Mouse (Mus musculus): Measurements from ENCODE around the gene Il6st. TPM values are rescaled to one million over a fixed set of nuclear protein-coding genes. Genes with fewer than 3 reads are reported as not detected.

Il6st gene
- polyA plus RNA-seq, 1 experiment from 2014 or later, result 40.1 TPM

GRCm38 (mm10) chr13:112447108-112447665, 16.7 kb upstream of the Il6st start:
- Histone ChIP-seq H3K9me3 (replicated peaks) (no peaks in the 10 kb centered on the region), H3K4me1 (replicated peaks) (no peaks in the 10 kb centered on the region), H3K4me3 (no peak overlapping the region), H3K4me2 (no peak overlapping the region), H3K36me3 (no peaks in the 10 kb centered on the region), H3K27ac (no peak overlapping the region), H3K27me3 (no peaks in the 10 kb centered on the region), H3K9ac (no peak overlapping the region)
- WGBS, result 78% methylated on average over 8 of the region's 8 CpGs
- ATAC-seq (replicated peaks; ENCODE audit: insufficient number of reproducible peaks, insufficient read depth, low FRiP score, low read depth), result no peak

GRCm38 (mm10) chr13:112450210-112450609, 13.7 kb upstream of the Il6st start:
- Histone ChIP-seq H3K27ac (no peak overlapping the region), H3K4me2 (no peak overlapping the region), H3K9me3 (replicated peaks) (no peaks in the 10 kb centered on the region), H3K9ac (no peak overlapping the region), H3K4me3 (no peak overlapping the region), H3K4me1 (replicated peaks) (no peaks in the 10 kb centered on the region), H3K27me3 (no peaks in the 10 kb centered on the region), H3K36me3 (no peaks in the 10 kb centered on the region)
- 52% methylated on average over 3 of the region's 3 CpGs for WGBS
- ATAC-seq (replicated peaks; ENCODE audit: insufficient number of reproducible peaks, insufficient read depth, low FRiP score, low read depth), result no peak

- Histone ChIP-seq H3K4me2 (no peak overlapping the region), H3K9me3 (replicated peaks) (no peaks in the 10 kb centered on the region), H3K4me1 (replicated peaks) (peaks cover 5% of the 10 kb centered on the region), H3K4me3 (no peak overlapping the region), H3K9ac (no peak overlapping the region), H3K27ac (peak overlapping the region; percentile 43; the same call in 1 of the 2 replicates), H3K27me3 (no peaks in the 10 kb centered on the region), H3K36me3 (no peaks in the 10 kb centered on the region)
- WGBS, result 52% methylated on average over 6 of the region's 6 CpGs
- ATAC-seq (replicated peaks; ENCODE audit: insufficient number of reproducible peaks, insufficient read depth, low FRiP score, low read depth), result no peak
These were observed 6.5 kb upstream of the Il6st start for GRCm38 (mm10) chr13:112457366-112457765.

GRCm38 (mm10) chr13:112458016-112458415, 5.9 kb upstream of the Il6st start:
- 79% methylated on average over 4 of the region's 4 CpGs for WGBS
- Histone ChIP-seq H3K9me3 (replicated peaks) (no peaks in the 10 kb centered on the region), H3K4me3 (no peak overlapping the region), H3K36me3 (no peaks in the 10 kb centered on the region), H3K27ac (no peak overlapping the region), H3K9ac (no peak overlapping the region), H3K4me2 (no peak overlapping the region), H3K4me1 (replicated peaks) (peaks cover 5% of the 10 kb centered on the region), H3K27me3 (no peaks in the 10 kb centered on the region)
- no peak for ATAC-seq (replicated peaks; ENCODE audit: insufficient number of reproducible peaks, insufficient read depth, low FRiP score, low read depth)

- Histone ChIP-seq H3K27ac (no peak overlapping the region), H3K4me3 (no peak overlapping the region), H3K4me1 (replicated peaks) (peaks cover 5% of the 10 kb centered on the region), H3K27me3 (no peaks in the 10 kb centered on the region), H3K4me2 (no peak overlapping the region), H3K9me3 (replicated peaks) (no peaks in the 10 kb centered on the region), H3K9ac (no peak overlapping the region), H3K36me3 (no peaks in the 10 kb centered on the region)
- 88% methylated on average over 11 of the region's 11 CpGs for WGBS
- no peak for ATAC-seq (replicated peaks; ENCODE audit: insufficient number of reproducible peaks, insufficient read depth, low FRiP score, low read depth)
These were observed 5.3 kb upstream of the Il6st start for GRCm38 (mm10) chr13:112458435-112459018.

- no peaks in the 10 kb centered on the region for H3K36me3 ChIP-seq
- no peak overlapping the region for H3K9ac ChIP-seq
- peak overlapping the region; percentile 48 for H3K27ac ChIP-seq
- ATAC-seq (replicated peaks; ENCODE audit: insufficient number of reproducible peaks, insufficient read depth, low FRiP score, low read depth), result no peak
- peaks cover 5% of the 10 kb centered on the region for H3K4me1 ChIP-seq (replicated peaks)
- H3K4me2 ChIP-seq, result no peak overlapping the region
- H3K4me3 ChIP-seq, result no peak overlapping the region
- WGBS, result 53% methylated on average over 6 of the region's 6 CpGs
- H3K27me3 ChIP-seq, result no peaks in the 10 kb centered on the region
- no peaks in the 10 kb centered on the region for H3K9me3 ChIP-seq (replicated peaks)
These were observed 3.9 kb upstream of the Il6st start for GRCm38 (mm10) chr13:112459956-112460355.

- ATAC-seq (replicated peaks; ENCODE audit: insufficient number of reproducible peaks, insufficient read depth, low FRiP score, low read depth), result no peak
- Histone ChIP-seq H3K9ac (no peak overlapping the region), H3K4me1 (replicated peaks) (peaks cover 24% of the 10 kb centered on the region), H3K27ac (no peak overlapping the region), H3K36me3 (no peaks in the 10 kb centered on the region), H3K27me3 (no peaks in the 10 kb centered on the region), H3K9me3 (replicated peaks) (no peaks in the 10 kb centered on the region), H3K4me2 (no peak overlapping the region), H3K4me3 (no peak overlapping the region)
- WGBS, result 79% methylated on average over 6 of the region's 6 CpGs
These were observed 1.4 kb upstream of the Il6st start for GRCm38 (mm10) chr13:112462411-112462987.

GRCm38 (mm10) chr13:112463337-112463802, 500 bp upstream of the Il6st start:
- Histone ChIP-seq H3K27ac (peak overlapping the region; percentile 96), H3K27me3 (no peaks in the 10 kb centered on the region), H3K4me2 (peak overlapping the region; percentile 70), H3K4me3 (peak overlapping the region; percentile 85), H3K4me1 (replicated peaks) (peaks cover 27% of the 10 kb centered on the region), H3K36me3 (no peaks in the 10 kb centered on the region), H3K9me3 (replicated peaks) (no peaks in the 10 kb centered on the region), H3K9ac (peak overlapping the region; percentile 84)
- peak; percentile 66 for ATAC-seq (replicated peaks; ENCODE audit: insufficient number of reproducible peaks, insufficient read depth, low FRiP score, low read depth)
- WGBS, result 3% methylated on average over 17 of the region's 17 CpGs

GRCm38 (mm10) chr13:112464626-112465287, 887 bp downstream of the Il6st start:
- Histone ChIP-seq H3K4me1 (replicated peaks) (peaks cover 29% of the 10 kb centered on the region), H3K4me3 (peak overlapping the region; percentile 85), H3K4me2 (peak overlapping the region; percentile 70), H3K36me3 (no peaks in the 10 kb centered on the region), H3K9me3 (replicated peaks) (no peaks in the 10 kb centered on the region), H3K27me3 (no peaks in the 10 kb centered on the region), H3K27ac (peak overlapping the region; percentile 96), H3K9ac (peak overlapping the region; percentile 91)
- 2% methylated on average over 18 of the region's 18 CpGs for WGBS
- ATAC-seq (replicated peaks; ENCODE audit: insufficient number of reproducible peaks, insufficient read depth, low FRiP score, low read depth), result no peak

GRCm38 (mm10) chr13:112465585-112465984, 1.7 kb downstream of the Il6st start:
- H3K36me3 ChIP-seq, result no peaks in the 10 kb centered on the region
- peak overlapping the region; percentile 36 for H3K4me3 ChIP-seq
- no peaks in the 10 kb centered on the region for H3K27me3 ChIP-seq
- H3K9ac ChIP-seq, result 0 out of 2 replicates have a peak overlapping the region, but pooled peaks have one; percentile 36
- ATAC-seq (replicated peaks; ENCODE audit: insufficient number of reproducible peaks, insufficient read depth, low FRiP score, low read depth), result no peak
- peaks cover 25% of the 10 kb centered on the region for H3K4me1 ChIP-seq (replicated peaks)
- peak overlapping the region; percentile 70 for H3K4me2 ChIP-seq
- no peaks in the 10 kb centered on the region for H3K9me3 ChIP-seq (replicated peaks)
- 21% methylated on average over 2 of the region's 2 CpGs for WGBS
- peak overlapping the region; percentile 13; the same call in 1 of the 2 replicates for H3K27ac ChIP-seq

- 58% methylated on average over 19 of the region's 19 CpGs for WGBS
- peaks cover 25% of the 10 kb centered on the region for H3K4me1 ChIP-seq (replicated peaks)
- peak overlapping the region; percentile 36 for H3K4me3 ChIP-seq
- peak overlapping the region; percentile 70 for H3K4me2 ChIP-seq
- H3K9me3 ChIP-seq (replicated peaks), result no peaks in the 10 kb centered on the region
- H3K36me3 ChIP-seq, result no peaks in the 10 kb centered on the region
- H3K9ac ChIP-seq, result 0 out of 2 replicates have a peak overlapping the region, but pooled peaks have one; percentile 15
- peak overlapping the region; percentile 52; the same call in 1 of the 2 replicates for H3K27ac ChIP-seq
- no peaks in the 10 kb centered on the region for H3K27me3 ChIP-seq
- no peak for ATAC-seq (replicated peaks; ENCODE audit: insufficient number of reproducible peaks, insufficient read depth, low FRiP score, low read depth)
These were observed 2.5 kb downstream of the Il6st start for GRCm38 (mm10) chr13:112466136-112466945.

All from heart, embryonic 15.5 days (tissue).